Mouse (Mus musculus): Measurements from ENCODE around the gene Obscn.

GRCm38 (mm10) chr11:58977607-58978026 lies 158.6 kb downstream of the Obscn start:
- TF ChIP-seq CHD2 (IDR thresholded peaks at IDR 0.05; ENCODE audit: low read length) (no peak), HCFC1 (IDR thresholded peaks at IDR 0.05; ENCODE audit: low read depth, low read length) (no peak), POLR2A (IDR thresholded peaks at IDR 0.05; ENCODE audit: low read depth, low read length) (no peak), IRF4 (IDR thresholded peaks at IDR 0.05; ENCODE audit: low read depth, low read length) (no peak), CTCF (conservative IDR thresholded peaks at IDR 0.05 in 1 of 2, IDR thresholded peaks at IDR 0.05 in 1 of 2; ENCODE audit: low read depth in 2 of 2, low read length in 2 of 2) (no peak), ZC3H11A (IDR thresholded peaks at IDR 0.05; ENCODE audit: low read depth, low read length) (no peak), NELFE (IDR thresholded peaks at IDR 0.05; ENCODE audit: low read depth, low read length) (peak; percentile 95; the same call in 1 of the 2 replicates), POLR2AphosphoS2 (IDR thresholded peaks at IDR 0.05; ENCODE audit: low read depth, low read length) (no peak; the same call in 1 of the 2 replicates), MAZ (IDR thresholded peaks at IDR 0.05; ENCODE audit: low read depth, low read length) (no peak), MXI1 (IDR thresholded peaks at IDR 0.05; ENCODE audit: low read depth, low read length) (peak; percentile 71), MAX (IDR thresholded peaks at IDR 0.05; ENCODE audit: low read length) (peak; percentile 78), GABPA (IDR thresholded peaks at IDR 0.05; ENCODE audit: insufficient replicate concordance, low read depth, low read length) (no peak)
